Mouse (Mus musculus) gastrocnemius, postnatal 36 days (tissue): ENCODE data around the gene Micu1. TPM values are rescaled to one million over a fixed set of nuclear protein-coding genes. Genes with fewer than 3 reads are reported as not detected.

Experiments
- total RNA-seq, 2 experiments: library from RNA; stranded (reverse); gene quantifications; 2 replicates each; pipeline ENCODE4 v1.2.3; 2021

Micu1 gene
- total RNA-seq, 2 experiments from 2014 or later: 47.8 to 53.1 TPM

Other genes starting within 250 kb of the Micu1 start
- not detected for gene Gm10322, start 86.4 kb upstream of the Micu1 start, total RNA-seq
- 10 to 100 TPM; 39.4 to 43.4 TPM for gene Mcu, start 85.8 kb upstream of the Micu1 start, total RNA-seq
- 10 to 100 TPM; 54.7 to 61.2 TPM for gene Dnajb12, start 177.1 kb downstream of the Micu1 start, total RNA-seq
- gene Ddit4, start 249.4 kb downstream of the Micu1 start, total RNA-seq: 10 to 100 TPM; 18.2 to 39.3 TPM